Mouse (Mus musculus) heart, embryonic 12.5 days (tissue): Measurements from ENCODE around the gene Smtnl1. TPM values are rescaled to one million over a fixed set of nuclear protein-coding genes. Genes with fewer than 3 reads are reported as not detected.
A peak's percentile ranks its signal among the peaks of the same experiment; 100 is the strongest.

Experiments used
- ATAC-seq: fragments of 200-750 bp; cut with Nextera tagmentation; 2 replicates; pipeline ENCODE4 v1.8.0; 2017; ENCODE audit warnings: moderate TSS enrichment, moderate library complexity; ENCODE audit not compliant: insufficient number of reproducible peaks, low FRiP score
- H3K27ac ChIP-seq: fragments of 300-500 bp; sonication (generic); 2 replicates; pipeline ENCODE4 v1.5.1; 2016; ENCODE audit warnings: mild to moderate bottlenecking, moderate library complexity; ENCODE audit not compliant: poor library complexity, severe bottlenecking
- H3K27me3 ChIP-seq: fragments of 300-500 bp; sonication (generic); replicated peaks from 2 replicates; pipeline ENCODE4 v1.6.1; 2016; ENCODE audit warnings: mild to moderate bottlenecking, moderate library complexity
- H3K36me3 ChIP-seq: fragments of 300-500 bp; sonication (generic); 2 replicates; pipeline ENCODE4 v1.6.1; 2016; ENCODE audit warnings: mild to moderate bottlenecking, moderate library complexity
- H3K4me1 ChIP-seq: fragments of 300-500 bp; sonication (generic); replicated peaks from 2 replicates; pipeline ENCODE4 v1.6.1; 2016; ENCODE audit warnings: mild to moderate bottlenecking
- H3K4me2 ChIP-seq: fragments of 300-500 bp; sonication (generic); 2 replicates; pipeline ENCODE4 v1.6.1; 2016; ENCODE audit warnings: mild to moderate bottlenecking, moderate library complexity
- H3K4me3 ChIP-seq: fragments of 300-500 bp; sonication (generic); 2 replicates; pipeline ENCODE4 v1.5.1; 2016; ENCODE audit warnings: mild to moderate bottlenecking
- H3K9ac ChIP-seq: fragments of 300-500 bp; sonication (generic); 2 replicates; pipeline ENCODE4 v1.6.1; 2016; ENCODE audit warnings: mild to moderate bottlenecking, moderate library complexity
- H3K9me3 ChIP-seq: fragments of 300-500 bp; sonication (generic); replicated peaks from 2 replicates; pipeline ENCODE4 v1.6.1; 2016; ENCODE audit warnings: mild to moderate bottlenecking, moderate library complexity
- whole genome bisulfite sequencing: fragments of 180-500 bp; shearing (Covaris S2); methylation state at CpG from one replicate; pipeline ENCODE4 v1.1.7; 2016; 5-methylcytosine and 5-hydroxymethylcytosine counted together
- polyA plus RNA-seq: library from polyadenylated mRNA; unstranded; fragments of >200 nt; fragmentation: Nextera tagmentation; extraction: Ambion mirVana; gene quantifications from 2 replicates; pipeline ENCODE4 v1.2.1, GENCODE M21; 2016

The Smtnl1 gene
- polyA plus RNA-seq, 1 experiment from 2014 or later, result 0.43 TPM

- Histone ChIP-seq H3K36me3 (no peaks in the 10 kb centered on the region), H3K4me2 (peak overlapping the region; percentile 93), H3K27me3 (0 out of 2 replicates have a peak, but pooled peaks cover 10% of the 10 kb centered on the region), H3K9me3 (no peaks in the 10 kb centered on the region), H3K4me1 (peaks cover 23% of the 10 kb centered on the region), H3K9ac (no peak overlapping the region), H3K27ac (no peak overlapping the region), H3K4me3 (no peak overlapping the region)
- no peak for ATAC-seq
- 30% methylated on average over 9 of the region's 9 CpGs for WGBS
Measured at GRCm38 (mm10) chr2:84837817-84838592, 15.6 kb upstream of the Smtnl1 start.

- no peaks in the 10 kb centered on the region for H3K9me3 ChIP-seq
- H3K4me3 ChIP-seq, result no peak overlapping the region
- 54% methylated on average over 8 of the region's 8 CpGs for WGBS
- 0 out of 2 replicates have a peak, but pooled peaks cover 10% of the 10 kb centered on the region for H3K27me3 ChIP-seq
- no peaks in the 10 kb centered on the region for H3K36me3 ChIP-seq
- ATAC-seq, result no peak
- H3K9ac ChIP-seq, result no peak overlapping the region
- no peak overlapping the region for H3K27ac ChIP-seq
- H3K4me2 ChIP-seq, result no peak overlapping the region
- H3K4me1 ChIP-seq, result peaks cover 21% of the 10 kb centered on the region
Measured at GRCm38 (mm10) chr2:84837107-84837506, 14.7 kb upstream of the Smtnl1 start.

GRCm38 (mm10) chr2:84831666-84832391 lies 9.4 kb upstream of the Smtnl1 start:
- H3K27me3 ChIP-seq, result 0 out of 2 replicates have a peak, but pooled peaks cover 8% of the 10 kb centered on the region
- H3K27ac ChIP-seq, result no peak overlapping the region
- no peak overlapping the region for H3K4me3 ChIP-seq
- H3K4me1 ChIP-seq, result peaks cover 13% of the 10 kb centered on the region
- H3K9ac ChIP-seq, result 0 out of 2 replicates have a peak overlapping the region, but pooled peaks have one; percentile 30
- ATAC-seq, result peak; percentile 71
- no peak overlapping the region for H3K4me2 ChIP-seq
- no peaks in the 10 kb centered on the region for H3K9me3 ChIP-seq
- H3K36me3 ChIP-seq, result peaks cover 13% of the 10 kb centered on the region
- WGBS, result 30% methylated on average over 10 of the region's 10 CpGs

- Histone ChIP-seq H3K27ac (peak overlapping the region; percentile 85), H3K4me3 (peak overlapping the region; percentile 96), H3K27me3 (no peaks in the 10 kb centered on the region), H3K9me3 (no peaks in the 10 kb centered on the region), H3K4me1 (peaks cover 26% of the 10 kb centered on the region), H3K36me3 (peaks cover 13% of the 10 kb centered on the region), H3K9ac (peak overlapping the region; percentile 88), H3K4me2 (peak overlapping the region; percentile 98)
- peak; percentile 75 for ATAC-seq
- WGBS, result under 1% methylated on average over 29 of the region's 29 CpGs
Measured at GRCm38 (mm10) chr2:84827283-84827920, 5.0 kb upstream of the Smtnl1 start.

- peaks cover 22% of the 10 kb centered on the region for H3K4me1 ChIP-seq
- peak within 1 kb of the TSS; percentile 96 for H3K4me3 ChIP-seq
- no peaks in the 10 kb centered on the region for H3K9me3 ChIP-seq
- peak within 1 kb of the TSS; percentile 85 for H3K27ac ChIP-seq
- no peaks in the 10 kb centered on the region for H3K27me3 ChIP-seq
- peak within 1 kb of the TSS; percentile 88 for H3K9ac ChIP-seq
- WGBS, result under 1% methylated on average over 34 of the region's 34 CpGs
- H3K4me2 ChIP-seq, result peak within 1 kb of the TSS; percentile 98
- peak; percentile 85 for ATAC-seq
- peaks cover 13% of the 10 kb centered on the region for H3K36me3 ChIP-seq
Measured at GRCm38 (mm10) chr2:84826488-84827282, 4.2 kb upstream of the Smtnl1 start, which contains the start of gene Timm10. Gene Timm10, plus strand, starts transcription at chr2:84826997.

GRCm38 (mm10) chr2:84823237-84823636 lies 785 bp upstream of the Smtnl1 start:
- Histone ChIP-seq H3K4me1 (peaks cover 32% of the 10 kb centered on the region), H3K27me3 (no peaks in the 10 kb centered on the region), H3K9ac (no peak overlapping the region), H3K4me3 (no peak overlapping the region), H3K9me3 (no peaks in the 10 kb centered on the region), H3K36me3 (no peaks in the 10 kb centered on the region), H3K4me2 (no peak overlapping the region), H3K27ac (peak overlapping the region; percentile 63)
- no peak for ATAC-seq
- WGBS, result 16% methylated on average over 2 of the region's 2 CpGs

- Histone ChIP-seq H3K9me3 (no peaks in the 10 kb centered on the region), H3K4me1 (peaks cover 25% of the 10 kb centered on the region), H3K4me2 (no peak overlapping the region), H3K9ac (0 out of 2 replicates have a peak overlapping the region, but pooled peaks have one; percentile 13), H3K27ac (peak overlapping the region; percentile 55), H3K27me3 (no peaks in the 10 kb centered on the region), H3K36me3 (no peaks in the 10 kb centered on the region), H3K4me3 (no peak overlapping the region)
- ATAC-seq, result no peak
- 32% methylated on average over 3 of the region's 3 CpGs for WGBS
Measured at GRCm38 (mm10) chr2:84819861-84820260, 2.6 kb downstream of the Smtnl1 start.

- no peak overlapping the region for H3K4me2 ChIP-seq
- 0 out of 2 replicates have a peak, but pooled peaks have one; percentile 17 for ATAC-seq
- 0 out of 2 replicates have a peak, but pooled peaks cover 3% of the 10 kb centered on the region for H3K9me3 ChIP-seq
- peak overlapping the region; percentile 84 for H3K27ac ChIP-seq
- 79% methylated on average over 6 of the region's 6 CpGs for WGBS
- H3K9ac ChIP-seq, result no peak overlapping the region
- H3K36me3 ChIP-seq, result peaks cover 17% of the 10 kb centered on the region
- H3K4me1 ChIP-seq, result peaks cover 25% of the 10 kb centered on the region
- no peak overlapping the region for H3K4me3 ChIP-seq
- no peaks in the 10 kb centered on the region for H3K27me3 ChIP-seq
Measured at GRCm38 (mm10) chr2:84812676-84813075, 9.8 kb downstream of the Smtnl1 start.

- Histone ChIP-seq H3K36me3 (peaks cover 20% of the 10 kb centered on the region), H3K27ac (peak overlapping the region; percentile 84), H3K4me1 (peaks cover 25% of the 10 kb centered on the region), H3K9me3 (0 out of 2 replicates have a peak, but pooled peaks cover 3% of the 10 kb centered on the region), H3K4me3 (no peak overlapping the region), H3K4me2 (peak overlapping the region; percentile 46), H3K9ac (no peak overlapping the region), H3K27me3 (no peaks in the 10 kb centered on the region)
- WGBS, result 18% methylated on average over 7 of the region's 7 CpGs
- peak; percentile 90 for ATAC-seq
Measured at GRCm38 (mm10) chr2:84811880-84812279, 10.6 kb downstream of the Smtnl1 start.

- H3K4me1 ChIP-seq, result peaks cover 29% of the 10 kb centered on the region
- peak overlapping the region; percentile 84 for H3K27ac ChIP-seq
- H3K9ac ChIP-seq, result peak overlapping the region; percentile 64
- 20% methylated on average over 26 of the region's 26 CpGs for WGBS
- peak; percentile 53 for ATAC-seq
- peak overlapping the region; percentile 32 for H3K4me3 ChIP-seq
- H3K4me2 ChIP-seq, result peak overlapping the region; percentile 62
- H3K36me3 ChIP-seq, result peaks cover 21% of the 10 kb centered on the region
- no peaks in the 10 kb centered on the region for H3K27me3 ChIP-seq
- H3K9me3 ChIP-seq, result 0 out of 2 replicates have a peak, but pooled peaks cover 3% of the 10 kb centered on the region
Measured at GRCm38 (mm10) chr2:84810886-84811577, 11.4 kb downstream of the Smtnl1 start.
